Mouse (Mus musculus) forebrain, embryonic 11.5 days (tissue): Measurements from ENCODE around the gene Pccb. TPM values are rescaled to one million over a fixed set of nuclear protein-coding genes. Genes with fewer than 3 reads are reported as not detected.

ENCODE experiments used
- ATAC-seq: fragments of 200-750 bp; cut with Nextera tagmentation; replicated peaks from 2 replicates; pipeline ENCODE4 v1.8.0; 2017; ENCODE audit warnings: moderate TSS enrichment; ENCODE audit not compliant: low FRiP score
- DNase-seq: peaks from one replicate; pipeline ENCODE4 v3.0.0-alpha.2; 2017; ENCODE audit warnings: low spot score
- H3K27ac ChIP-seq: fragments of 300-500 bp; sonication (generic); 2 replicates; pipeline ENCODE4 v1.5.1; 2014; ENCODE audit warnings: low read depth, low read length
- H3K27me3 ChIP-seq: fragments of 300-500 bp; sonication (generic); 2 replicates; pipeline ENCODE4 v1.6.1; 2014; ENCODE audit warnings: mild to moderate bottlenecking, low read length, mixed read lengths; ENCODE audit not compliant: control insufficient read depth, insufficient read depth
- H3K36me3 ChIP-seq: fragments of 300-500 bp; sonication (generic); 2 replicates; pipeline ENCODE4 v1.6.1; 2014; ENCODE audit warnings: mild to moderate bottlenecking, low read length, moderate library complexity, mixed read lengths; ENCODE audit not compliant: control insufficient read depth, insufficient read depth
- H3K4me1 ChIP-seq: fragments of 300-500 bp; sonication (generic); replicated peaks from 2 replicates; pipeline ENCODE4 v1.6.1; 2014; ENCODE audit warnings: low read length, mixed read lengths; ENCODE audit not compliant: control insufficient read depth, insufficient read depth
- H3K4me2 ChIP-seq: fragments of 300-500 bp; sonication (generic); 2 replicates; pipeline ENCODE4 v1.6.1; 2014; ENCODE audit warnings: low read depth, mild to moderate bottlenecking, low read length, moderate library complexity, mixed read lengths; ENCODE audit not compliant: severe bottlenecking
- H3K4me3 ChIP-seq: fragments of 300-500 bp; sonication (generic); 2 replicates; pipeline ENCODE4 v1.5.1; 2014; ENCODE audit warnings: low read depth, low read length
- H3K9ac ChIP-seq: fragments of 300-500 bp; sonication (generic); 2 replicates; pipeline ENCODE4 v1.6.1; 2014; ENCODE audit warnings: low read length
- H3K9me3 ChIP-seq: fragments of 300-500 bp; sonication (generic); 2 replicates; pipeline ENCODE4 v1.6.1; 2016; ENCODE audit warnings: low read length, mixed read lengths; ENCODE audit not compliant: control insufficient read depth
- WGBS: fragments of 180-500 bp; shearing (Covaris S2); extraction: QIAGEN DNeasy Blood & Tissue Kit; methylation state at CpG from one replicate; pipeline ENCODE4 v1.1.7; 2014; 5-methylcytosine and 5-hydroxymethylcytosine counted together
- polyA plus RNA-seq: library from polyadenylated mRNA; unstranded; fragments of >200 nt; fragmentation: Nextera tagmentation; extraction: Ambion mirVana; gene quantifications from 2 replicates; pipeline ENCODE4 v1.2.1, GENCODE M21; 2014

Pccb gene
- polyA plus RNA-seq, 1 experiment from 2014 or later, result 14.4 TPM

DNA sequence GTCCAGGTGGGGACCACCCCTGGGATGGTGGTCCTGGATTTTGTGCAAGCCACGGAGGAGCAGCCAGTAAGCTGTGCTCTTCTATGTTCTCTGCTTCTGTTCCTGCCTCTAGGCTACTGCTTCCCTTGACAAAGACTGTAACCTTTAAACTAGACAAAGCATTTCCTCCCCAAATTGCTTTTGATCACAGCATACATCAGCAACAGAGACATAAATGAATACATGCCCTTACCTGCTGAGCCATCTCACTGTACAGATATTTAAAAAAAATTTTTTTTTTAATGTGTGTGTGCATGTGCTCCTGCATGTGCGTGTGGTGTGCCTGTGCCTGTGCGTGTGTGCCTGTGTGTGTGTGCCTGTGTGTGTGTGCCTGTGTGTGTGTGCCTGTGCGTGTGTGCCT is 22.5 kb upstream of the Pccb start:
- no peaks in the 10 kb centered on the region for H3K36me3 ChIP-seq
- H3K27ac ChIP-seq, result no peak overlapping the region
- no peak overlapping the region for H3K4me2 ChIP-seq
- ATAC-seq (no peak), DNase-seq (no peak)
- H3K27me3 ChIP-seq, result no peaks in the 10 kb centered on the region
- H3K9me3 ChIP-seq, result no peaks in the 10 kb centered on the region
- WGBS, result 92% methylated on average over 4 of the region's 4 CpGs
- H3K4me3 ChIP-seq, result no peak overlapping the region
- no peak overlapping the region for H3K9ac ChIP-seq
- no peaks in the 10 kb centered on the region for H3K4me1 ChIP-seq

DNA sequence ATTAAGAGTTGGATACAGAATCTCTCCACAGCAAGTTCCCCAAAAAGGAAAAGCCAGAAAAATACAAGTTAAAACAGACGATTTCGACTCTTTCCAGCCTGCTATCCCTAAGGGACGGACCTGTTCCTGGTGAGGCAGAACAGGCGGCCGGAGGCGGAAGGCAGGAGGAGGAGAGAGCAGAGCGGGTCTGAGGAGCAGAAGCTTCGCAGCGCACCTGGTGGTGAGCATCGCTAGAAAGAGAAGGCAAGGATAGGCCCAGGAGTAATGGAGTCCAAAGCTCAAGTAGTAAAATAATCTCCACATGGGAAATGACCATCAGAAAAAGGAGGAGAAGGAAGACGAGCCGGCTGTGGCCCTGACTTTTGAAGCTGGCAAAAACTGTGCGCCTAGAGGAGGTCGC is 18.6 kb upstream of the Pccb start:
- Histone ChIP-seq H3K36me3 (no peaks in the 10 kb centered on the region), H3K9ac (no peak overlapping the region), H3K4me1 (no peaks in the 10 kb centered on the region), H3K4me3 (no peak overlapping the region), H3K27ac (no peak overlapping the region), H3K9me3 (no peaks in the 10 kb centered on the region), H3K27me3 (no peaks in the 10 kb centered on the region), H3K4me2 (no peak overlapping the region)
- whole genome bisulfite sequencing, result 74% methylated on average over 14 of the region's 14 CpGs
- no peak for DNase-seq
- ATAC-seq, result no peak

DNA sequence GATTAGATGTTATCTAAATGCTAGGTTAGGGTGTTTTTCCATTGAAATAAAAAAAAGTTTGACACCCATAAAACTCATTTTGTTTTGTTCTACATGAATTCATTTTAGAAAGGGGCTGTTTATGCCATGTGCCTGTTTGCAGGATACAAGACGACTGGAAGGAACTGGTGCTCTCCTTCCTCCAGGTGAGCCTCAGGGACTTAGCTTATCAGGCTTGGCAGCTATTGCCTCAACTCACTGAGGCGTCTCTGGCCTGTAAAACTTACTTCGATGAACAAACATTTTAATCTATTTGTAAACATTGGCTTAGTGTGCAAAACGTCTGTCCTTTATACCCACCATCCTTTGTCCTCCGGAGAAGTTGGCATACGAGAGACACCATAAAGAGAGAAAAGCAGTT is 18.0 kb upstream of the Pccb start:
- H3K27ac ChIP-seq, result no peak overlapping the region
- DNase-seq (no peak), ATAC-seq (no peak)
- H3K4me3 ChIP-seq, result no peak overlapping the region
- no peak overlapping the region for H3K4me2 ChIP-seq
- H3K36me3 ChIP-seq, result no peaks in the 10 kb centered on the region
- H3K9ac ChIP-seq, result no peak overlapping the region
- H3K9me3 ChIP-seq, result no peaks in the 10 kb centered on the region
- WGBS, result 75% methylated on average over 6 of the region's 6 CpGs
- H3K27me3 ChIP-seq, result no peaks in the 10 kb centered on the region
- no peaks in the 10 kb centered on the region for H3K4me1 ChIP-seq

- Histone ChIP-seq H3K36me3 (no peaks in the 10 kb centered on the region), H3K4me3 (no peak overlapping the region)
These were observed 17.3 kb upstream of the Pccb start for GRCm38 (mm10) chr9:101052007-101052406.

DNA sequence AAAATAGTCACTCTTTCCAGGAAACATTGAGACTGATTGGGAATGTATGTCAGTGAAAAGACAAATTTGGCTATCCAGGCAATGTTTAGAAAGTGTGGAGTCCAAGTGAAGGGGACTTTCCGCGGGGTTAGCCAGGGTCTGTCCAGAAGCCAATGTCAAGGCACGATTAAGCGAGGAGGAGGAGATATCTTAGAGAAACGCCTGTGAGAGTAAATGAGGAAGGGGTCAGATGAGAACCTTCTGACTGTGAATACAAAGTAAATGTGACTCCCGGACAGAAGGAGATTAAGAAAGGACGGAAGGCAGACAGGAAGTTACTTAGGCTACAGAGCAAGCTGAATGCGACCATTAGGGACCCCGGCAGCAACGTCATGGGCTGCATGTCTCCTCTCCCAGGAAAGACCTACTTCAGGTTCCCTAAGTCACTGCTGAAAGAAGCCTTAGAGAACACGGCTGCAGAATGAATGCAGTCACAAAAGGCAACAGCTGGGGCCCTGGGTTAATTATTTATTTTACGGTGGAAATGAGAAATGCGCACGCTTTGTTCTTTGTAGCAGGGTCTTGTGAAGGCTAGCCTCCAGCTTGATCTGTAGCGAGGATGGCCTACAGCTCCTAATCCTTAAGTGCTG is 11.1 kb upstream of the Pccb start:
- no peaks in the 10 kb centered on the region for H3K27me3 ChIP-seq
- H3K4me2 ChIP-seq, result no peak overlapping the region
- no peak overlapping the region for H3K27ac ChIP-seq
- H3K9me3 ChIP-seq, result no peaks in the 10 kb centered on the region
- H3K36me3 ChIP-seq, result no peaks in the 10 kb centered on the region
- no peak overlapping the region for H3K9ac ChIP-seq
- H3K4me3 ChIP-seq, result no peak overlapping the region
- no peaks in the 10 kb centered on the region for H3K4me1 ChIP-seq
- 73% methylated on average over 15 of the region's 15 CpGs for WGBS
- DNase-seq (no peak), ATAC-seq (no peak)

More at GRCm38 (mm10) chr9:101052007-101052406, 17.3 kb upstream of the Pccb start:
- ATAC-seq (no peak), DNase-seq (no peak)
- 92% methylated on average over 3 of the region's 3 CpGs for WGBS
- Histone ChIP-seq H3K9me3 (no peaks in the 10 kb centered on the region), H3K9ac (no peak overlapping the region), H3K4me1 (no peaks in the 10 kb centered on the region), H3K4me2 (no peak overlapping the region), H3K27ac (no peak overlapping the region), H3K27me3 (no peaks in the 10 kb centered on the region)

DNA sequence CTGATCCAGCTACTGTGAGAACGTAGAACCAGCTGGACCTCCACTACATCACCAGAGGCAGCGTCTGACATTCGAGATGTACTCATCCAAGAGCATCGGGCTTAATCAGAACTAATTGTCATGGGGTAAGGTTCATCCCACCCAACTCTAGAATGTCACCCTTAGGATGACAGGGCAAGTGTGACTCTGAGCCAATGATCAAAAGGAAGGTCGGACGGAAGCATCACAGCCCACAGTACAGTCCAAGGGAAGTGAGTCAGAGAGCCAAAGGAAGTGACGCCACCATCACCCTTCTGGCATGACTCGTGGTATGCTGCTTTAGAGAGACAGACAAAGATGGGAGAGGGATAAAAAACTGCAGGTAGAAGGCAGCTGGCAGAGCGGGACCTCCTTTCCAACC is 7.6 kb upstream of the Pccb start:
- Histone ChIP-seq H3K27me3 (no peaks in the 10 kb centered on the region), H3K4me1 (no peaks in the 10 kb centered on the region), H3K9me3 (no peaks in the 10 kb centered on the region), H3K4me2 (no peak overlapping the region), H3K9ac (no peak overlapping the region), H3K4me3 (no peak overlapping the region), H3K36me3 (no peaks in the 10 kb centered on the region), H3K27ac (no peak overlapping the region)
- WGBS, result 87% methylated on average over 9 of the region's 9 CpGs
- no peak for ATAC-seq
- DNase-seq, result no peak

- H3K4me1 ChIP-seq, result no peaks in the 10 kb centered on the region
- H3K27ac ChIP-seq, result no peak overlapping the region
- DNase-seq, result no peak
- no peak overlapping the region for H3K4me3 ChIP-seq
- no peaks in the 10 kb centered on the region for H3K9me3 ChIP-seq
- ATAC-seq, result no peak
- H3K9ac ChIP-seq, result no peak overlapping the region
- WGBS, result 78% methylated on average over 5 of the region's 5 CpGs
- no peaks in the 10 kb centered on the region for H3K36me3 ChIP-seq
- no peak overlapping the region for H3K4me2 ChIP-seq
- no peaks in the 10 kb centered on the region for H3K27me3 ChIP-seq
These were observed 6.8 kb upstream of the Pccb start for GRCm38 (mm10) chr9:101041508-101041907.

DNA sequence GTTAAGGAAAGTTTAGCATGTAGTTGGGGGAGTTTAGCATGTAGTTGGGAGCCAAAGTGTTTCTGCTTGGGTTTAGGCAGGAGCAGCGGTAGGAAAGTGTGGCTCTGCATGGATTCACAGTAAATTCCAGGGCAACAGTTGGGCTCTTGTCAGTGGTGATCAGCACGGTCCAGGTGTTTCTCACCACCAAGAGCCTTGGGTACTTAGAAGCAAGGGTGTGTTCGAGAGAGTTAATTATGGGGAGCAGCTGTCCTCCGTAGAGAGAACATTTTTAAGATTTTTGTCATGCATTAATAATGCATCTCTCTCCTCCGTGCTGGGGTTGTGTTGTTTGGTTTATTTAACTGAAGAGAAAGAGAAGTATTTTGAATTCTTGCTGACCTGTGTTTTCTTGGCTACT is 3.9 kb upstream of the Pccb start:
- H3K36me3 ChIP-seq, result no peaks in the 10 kb centered on the region
- no peaks in the 10 kb centered on the region for H3K27me3 ChIP-seq
- peaks cover 3% of the 10 kb centered on the region; the same call in 1 of the 2 replicates for H3K4me1 ChIP-seq
- DNase-seq (no peak), ATAC-seq (no peak)
- no peak overlapping the region for H3K4me3 ChIP-seq
- H3K9me3 ChIP-seq, result no peaks in the 10 kb centered on the region
- 84% methylated on average over 5 of the region's 5 CpGs for WGBS
- no peak overlapping the region for H3K4me2 ChIP-seq
- no peak overlapping the region for H3K27ac ChIP-seq
- H3K9ac ChIP-seq, result no peak overlapping the region

DNA sequence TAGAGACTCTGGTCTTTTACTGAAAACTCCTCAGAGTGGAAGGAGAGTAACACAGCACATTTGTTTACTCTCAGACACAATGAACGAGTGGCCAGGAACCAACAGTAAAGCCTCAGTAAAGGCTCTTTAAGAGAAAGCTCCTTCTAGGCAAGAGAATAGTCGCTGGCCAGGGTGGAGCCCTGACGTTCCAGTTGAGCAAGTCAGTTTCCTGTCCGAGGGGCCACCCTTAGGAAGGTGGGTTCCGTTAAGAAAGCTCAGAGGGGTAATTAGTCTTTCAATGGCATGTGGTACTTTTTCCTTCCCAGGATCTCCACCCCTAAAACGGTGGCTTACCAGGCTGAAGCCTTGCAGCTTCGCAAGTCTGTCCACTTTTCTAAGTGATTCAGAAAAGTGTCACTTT is 2.7 kb upstream of the Pccb start:
- no peaks in the 10 kb centered on the region for H3K36me3 ChIP-seq
- ATAC-seq, result no peak
- H3K9ac ChIP-seq, result no peak overlapping the region
- H3K27me3 ChIP-seq, result no peaks in the 10 kb centered on the region
- peaks cover 3% of the 10 kb centered on the region; the same call in 1 of the 2 replicates for H3K4me1 ChIP-seq
- no peak overlapping the region for H3K4me2 ChIP-seq
- DNase-seq, result no peak
- no peaks in the 10 kb centered on the region for H3K9me3 ChIP-seq
- 57% methylated on average over 7 of the region's 7 CpGs for WGBS
- H3K27ac ChIP-seq, result no peak overlapping the region
- no peak overlapping the region for H3K4me3 ChIP-seq
